Comparison of ENCODE assay signal across 22 mouse cellular contexts in genomic region chr2:69096821-69097220, GRCm38 (mm10). TPM values are rescaled to one million over a fixed set of nuclear protein-coding genes. Genes with fewer than 3 reads are reported as not detected.
A peak's percentile ranks its signal among the peaks of the same experiment; 100 is the strongest.
DNase-seq lines count a peak whose midpoint lies in the region; ATAC-seq and TF ChIP-seq lines count a peak whose summit lies in the region.
"Had no signal": no experiment of that assay in that cellular context is flagged by ENCODE, and none has a peak within 500 bp of the region (broad histone marks: within the 10 kb centered on the region; RNA-seq: fewer than 3 reads in every experiment).

No protein-coding gene starts in this region.

- no peak for ATAC-seq in intestine, embryonic 16.5 days
- ATAC-seq: forebrain, embryonic 14.5 days; hindbrain, postnatal 0 days had no signal

- no peaks in the 10 kb centered on the region for H3K27me3 ChIP-seq in intestine, embryonic 16.5 days (replicated peaks; ENCODE audit: control insufficient read depth, insufficient read depth, low read length)
- H3K27me3 ChIP-seq: embryonic facial prominence, embryonic 15.5 days; heart, embryonic 12.5 days; hindbrain, embryonic 12.5 days had no signal

- H3K4me2 ChIP-seq in intestine, embryonic 16.5 days (ENCODE audit: low read depth, low read length), result no peak overlapping the region
- H3K4me2 ChIP-seq: embryonic facial prominence, embryonic 15.5 days; heart, embryonic 12.5 days; hindbrain, embryonic 12.5 days had no signal

- WGBS in intestine, embryonic 16.5 days, result 86% methylated on average over 4 of the region's 4 CpGs

- H3K4me3 ChIP-seq in layer of hippocampus, adult 2 months, result no peak overlapping the region
- no peak overlapping the region for H3K4me3 ChIP-seq in intestine, embryonic 16.5 days (ENCODE audit: low read length)
- H3K4me3 ChIP-seq: embryonic facial prominence, embryonic 15.5 days; erythroblast, embryonic 14.5 days; forebrain, embryonic 10.5 days; heart, embryonic 12.5 days; hindbrain, embryonic 12.5 days had no signal

- peak overlapping the region; percentile 80 for H3K27ac ChIP-seq in layer of hippocampus, adult 2 months
- H3K27ac ChIP-seq in intestine, embryonic 16.5 days (ENCODE audit: low read length), result no peak overlapping the region
- H3K27ac ChIP-seq: embryonic facial prominence, embryonic 15.5 days; forebrain, embryonic 10.5 days; hindbrain, embryonic 12.5 days; hindbrain, postnatal 0 days had no signal

- H3K9ac ChIP-seq in intestine, embryonic 16.5 days (ENCODE audit: low read depth, low read length), result no peak overlapping the region
- H3K9ac ChIP-seq: embryonic facial prominence, embryonic 15.5 days; heart, embryonic 12.5 days; hindbrain, embryonic 12.5 days had no signal

- H3K36me3 ChIP-seq in intestine, embryonic 16.5 days (ENCODE audit: control insufficient read depth, insufficient read depth, low read length), result no peaks in the 10 kb centered on the region
- H3K36me3 ChIP-seq: embryonic facial prominence, embryonic 15.5 days; forebrain, embryonic 10.5 days; heart, embryonic 12.5 days; hindbrain, embryonic 12.5 days had no signal

- no peaks in the 10 kb centered on the region for H3K4me1 ChIP-seq in intestine, embryonic 16.5 days (ENCODE audit: control insufficient read depth, insufficient read depth, low read length)
- H3K4me1 ChIP-seq: forebrain, embryonic 10.5 days; heart, embryonic 12.5 days; hindbrain, embryonic 12.5 days had no signal

- peak; percentile 23 for DNase-seq in heart, adult 8-10 months (ENCODE audit: low spot score)
- DNase-seq in heart, adult 9 months (ENCODE audit: low spot score in 2 of 2), result no peak
- peak in 1 of 2 experiments; percentile 67 for DNase-seq in layer of hippocampus, adult 2 months (ENCODE audit: low spot score in 2 of 2)
- no peak for DNase-seq in layer of hippocampus, adult 9-10 months (ENCODE audit: low spot score)
- peak; percentile 73 for DNase-seq in brain, adult 2 months (ENCODE audit: low read depth, low spot score)
- DNase-seq in layer of hippocampus, adult 8-10 months (ENCODE audit: low spot score in 2 of 2), result peak; percentile 45 to 64
- DNase-seq: adrenal gland, adult 8-10 months; adrenal gland, postnatal 36 days; cerebellum, adult 11 months; cerebellum, adult 8-10 months; cerebellum, postnatal 14 days; embryo, embryonic 11 days; gastrocnemius, postnatal 10 days; heart, postnatal 36 days had no signal

- no peak for TF ChIP-seq CTCF in layer of hippocampus, adult 2 months (conservative IDR thresholded peaks at IDR 0.05)

- no peaks in the 10 kb centered on the region for H3K9me3 ChIP-seq in intestine, embryonic 16.5 days (ENCODE audit: control insufficient read depth, low read length)
- H3K9me3 ChIP-seq: embryonic facial prominence, embryonic 15.5 days; forebrain, embryonic 10.5 days; heart, embryonic 12.5 days; hindbrain, embryonic 12.5 days had no signal

RNA-seq across cellular contexts. Expression of gene Nostrin, which starts 38.8 kb away (rescaled TPM):
- total RNA-seq in heart, adult 8-10 months (2022), result 1 to 10 TPM; 3.7 to 4.8 (median 4.2) TPM
- 1 to 10 TPM; 4.2 to 4.8 TPM for total RNA-seq in layer of hippocampus, adult 2 months (2021)
- 1 to 10 TPM; 3.2 to 6.0 (median 4.2) TPM for total RNA-seq in layer of hippocampus, adult 8-10 months (2022)
- 31.7 and 32.3 TPM in 2 replicates for polyA plus RNA-seq in intestine, embryonic 16.5 days (2015; fragmentation: Nextera tagmentation; extraction: Ambion mirVana)
- polyA plus RNA-seq: erythroblast, embryonic 14.5 days had no signal

Comparison
In these comparisons a context has a peak if more than half of its experiments do, and no peak if none do; other contexts are left out.
1. DNase-seq: peak in heart, adult 8-10 months (single experiment), brain, adult 2 months (single experiment) and layer of hippocampus, adult 8-10 months (2 of 2); none in heart, adult 9 months (0 of 2) and layer of hippocampus, adult 9-10 months (single experiment).